ENCODE assay signal across 8 mouse cellular contexts in the genomic region with DNA sequence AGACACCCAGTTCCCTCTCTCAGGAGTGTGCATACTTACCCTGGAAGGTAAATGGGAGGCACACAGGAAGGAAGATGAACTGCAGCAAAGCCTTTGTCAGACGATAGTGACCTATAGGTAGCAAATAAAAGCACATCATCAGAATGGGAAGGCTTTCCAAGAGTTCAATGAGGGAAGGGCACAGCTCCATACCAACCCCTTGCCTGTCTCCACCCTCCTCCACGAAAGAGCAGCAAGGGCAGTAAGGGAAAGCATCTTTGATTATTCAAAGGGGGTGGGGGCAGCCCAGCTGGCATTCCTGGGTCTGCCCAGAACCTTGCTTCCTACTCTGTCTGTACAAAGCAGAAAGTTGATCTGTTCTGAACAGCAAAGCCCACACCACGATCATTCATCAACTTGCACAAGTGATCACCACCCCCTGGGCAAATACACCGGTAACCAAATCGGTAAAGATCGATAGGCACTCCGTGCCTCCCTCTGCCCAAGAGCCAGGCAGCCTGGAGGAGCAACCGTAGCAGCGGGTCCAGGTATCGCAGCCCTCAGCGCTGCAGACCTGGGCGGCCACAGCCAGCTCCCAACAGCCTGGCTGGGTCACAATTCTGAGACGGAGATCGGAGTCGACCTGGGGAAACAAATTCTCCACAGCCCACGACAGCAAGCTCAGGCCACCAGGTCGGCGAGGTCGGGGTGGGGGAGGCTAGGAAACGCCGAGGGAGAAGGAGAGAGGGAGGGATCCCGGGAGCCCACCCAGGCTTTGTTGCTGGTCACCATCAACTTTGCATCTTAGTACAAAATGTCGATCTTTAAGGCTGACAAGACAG. TPM values are rescaled to one million over a fixed set of nuclear protein-coding genes. Genes with fewer than 3 reads are reported as not detected.
DNase-seq lines count a peak whose midpoint lies in the region; ATAC-seq lines count a peak whose summit lies in the region.

No protein-coding gene starts in this region.

- ATAC-seq in kidney, embryonic 16.5 days (ENCODE audit: low FRiP score, low TSS enrichment): no peak

- peak overlapping the region; percentile 94 for H3K4me2 ChIP-seq in kidney, embryonic 16.5 days (replicated peaks; ENCODE audit: low read depth, low read length)

- peak overlapping the region; percentile 98 for H3K9ac ChIP-seq in kidney, embryonic 16.5 days (replicated peaks; ENCODE audit: low read length)

- WGBS in heart, embryonic 10.5 days: 3% methylated on average over 23 of the region's 23 CpGs
- 5% methylated on average over 23 of the region's 23 CpGs for WGBS in kidney, embryonic 16.5 days

- H3K4me1 ChIP-seq in heart, embryonic 10.5 days: 0 out of 2 replicates have a peak, but pooled peaks cover 6% of the 10 kb centered on the region
- peaks cover 11% of the 10 kb centered on the region; the same call in 1 of the 2 replicates for H3K4me1 ChIP-seq in kidney, embryonic 16.5 days (ENCODE audit: insufficient read depth, low read length)

- H3K36me3 ChIP-seq in heart, embryonic 10.5 days: peaks cover 4% of the 10 kb centered on the region; the same call in 1 of the 2 replicates
- peaks cover 4% of the 10 kb centered on the region; the same call in 1 of the 2 replicates for H3K36me3 ChIP-seq in kidney, embryonic 16.5 days (ENCODE audit: insufficient read depth, low read length)

- H3K27ac ChIP-seq in heart, embryonic 10.5 days: peak overlapping the region; percentile 98
- H3K27ac ChIP-seq in kidney, embryonic 16.5 days (ENCODE audit: low read length): peak overlapping the region; percentile 56

- DNase-seq in 3T3-L1 (ENCODE audit: low read depth, low spot score) (peak; percentile 42), adipocyte (ENCODE audit: low spot score) (no peak)
- DNase-seq in CD8-positive naive resting alpha-beta T cell, adult 2 months (ENCODE audit: low read depth in 2 of 2, low spot score in 2 of 2): peak; percentile 2 to 24
- peak; percentile 41 to 42 for DNase-seq in cerebellum, postnatal 14 days
- DNase-seq in heart, embryonic 10.5 days (ENCODE audit: low spot score): peak; percentile 74
- DNase-seq in lung, postnatal 10 days: peak; percentile 13
- DNase-seq in right cerebral cortex, postnatal 14 days: peak; percentile 10

- no peaks in the 10 kb centered on the region for H3K27me3 ChIP-seq in heart, embryonic 10.5 days (ENCODE audit: insufficient read depth, poor library complexity, severe bottlenecking)
- H3K27me3 ChIP-seq in kidney, embryonic 16.5 days (ENCODE audit: insufficient read depth, low read length): no peaks in the 10 kb centered on the region

- H3K4me3 ChIP-seq in heart, embryonic 10.5 days: peak overlapping the region; percentile 97
- peak overlapping the region; percentile 94 for H3K4me3 ChIP-seq in kidney, embryonic 16.5 days (ENCODE audit: low read length)

- H3K9me3 ChIP-seq in heart, embryonic 10.5 days: no peaks in the 10 kb centered on the region
- H3K9me3 ChIP-seq in kidney, embryonic 16.5 days (ENCODE audit: low read length): no peaks in the 10 kb centered on the region

RNA-seq across cellular contexts. Expression of gene Bbx, which starts 3.1 kb away (rescaled TPM):
- polyA plus RNA-seq in heart, embryonic 10.5 days (2016; fragmentation: Nextera tagmentation; extraction: Ambion mirVana): 41.6 and 50.2 TPM in 2 replicates
- 58.6 and 69.5 TPM in 2 replicates for polyA plus RNA-seq in kidney, embryonic 16.5 days (2015; fragmentation: Nextera tagmentation; extraction: Ambion mirVana)
